29 mouse cellular contexts compared by ENCODE assay signal in the genomic region with DNA sequence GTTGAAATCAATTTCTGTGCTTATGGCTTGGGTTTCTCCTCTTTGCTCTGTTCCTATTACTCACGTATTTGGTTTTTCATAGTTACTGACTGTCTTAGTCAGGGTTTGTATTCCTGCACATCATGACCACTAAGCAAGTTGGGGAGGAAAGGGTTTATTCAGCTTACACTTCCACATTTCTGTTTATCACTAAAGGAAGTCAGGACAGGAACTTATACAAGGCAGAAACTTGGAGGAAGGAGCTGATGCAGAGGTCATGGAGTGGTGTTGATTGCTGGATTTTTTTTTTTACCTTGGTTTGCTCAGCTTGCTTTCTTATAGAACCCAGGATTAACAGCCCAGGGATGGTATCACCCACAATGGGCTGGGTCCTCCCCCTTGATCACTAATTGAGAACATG. TPM values are rescaled to one million over a fixed set of nuclear protein-coding genes. Genes with fewer than 3 reads are reported as not detected.
"Had no signal": no experiment of that assay in that cellular context is flagged by ENCODE, and none has a peak within 500 bp of the region (broad histone marks: within the 10 kb centered on the region; RNA-seq: fewer than 3 reads in every experiment).

No protein-coding gene starts in this region.

- DNase-seq: kidney, adult 11 months; kidney, adult 9 months; kidney, postnatal 14 days; layer of hippocampus, adult 9-11 months; liver, embryonic 13.5 days; lung, adult 18-20 months; lung, postnatal 10 days; lung, postnatal 36 days; retina, postnatal 1 day; right cerebral cortex, postnatal 25 days; spleen, adult 18-20 months; thymus, postnatal 4 days had no signal

- H3K27me3 ChIP-seq: limb, embryonic 13.5 days; liver, embryonic 13.5 days; lung, embryonic 15.5 days; midbrain, embryonic 12.5 days; midbrain, embryonic 15.5 days; neural tube, embryonic 12.5 days; neural tube, embryonic 15.5 days; stomach, embryonic 15.5 days had no signal

- H3K9me3 ChIP-seq: limb, embryonic 10.5 days; limb, embryonic 13.5 days; liver, embryonic 13.5 days; lung, embryonic 15.5 days; midbrain, embryonic 15.5 days; neural tube, embryonic 15.5 days; stomach, embryonic 15.5 days had no signal

- H3K4me3 ChIP-seq: layer of hippocampus, adult 2 months; limb, embryonic 10.5 days; limb, embryonic 13.5 days; liver, embryonic 13.5 days; lung, embryonic 15.5 days; midbrain, embryonic 12.5 days; midbrain, embryonic 15.5 days; neural tube, embryonic 12.5 days; neural tube, embryonic 15.5 days; stomach, embryonic 15.5 days had no signal

- H3K4me1 ChIP-seq: limb, embryonic 10.5 days; limb, embryonic 13.5 days; liver, embryonic 13.5 days; lung, embryonic 15.5 days; midbrain, embryonic 12.5 days; midbrain, embryonic 15.5 days; neural tube, embryonic 12.5 days; neural tube, embryonic 15.5 days; stomach, embryonic 15.5 days had no signal

- H3K36me3 ChIP-seq: limb, embryonic 10.5 days; limb, embryonic 13.5 days; liver, embryonic 13.5 days; lung, embryonic 15.5 days; midbrain, embryonic 12.5 days; midbrain, embryonic 15.5 days; neural tube, embryonic 12.5 days; neural tube, embryonic 15.5 days; stomach, embryonic 15.5 days had no signal

- H3K27ac ChIP-seq: layer of hippocampus, adult 2 months; limb, embryonic 10.5 days; limb, embryonic 13.5 days; liver, embryonic 13.5 days; lung, embryonic 15.5 days; midbrain, embryonic 12.5 days; midbrain, embryonic 15.5 days; neural tube, embryonic 12.5 days; neural tube, embryonic 15.5 days; stomach, embryonic 15.5 days had no signal

- H3K4me2 ChIP-seq: limb, embryonic 13.5 days; liver, embryonic 13.5 days; lung, embryonic 15.5 days; midbrain, embryonic 12.5 days; midbrain, embryonic 15.5 days; neural tube, embryonic 12.5 days; neural tube, embryonic 15.5 days; stomach, embryonic 15.5 days had no signal

- ATAC-seq: midbrain, embryonic 15.5 days had no signal

- H3K9ac ChIP-seq: limb, embryonic 13.5 days; liver, embryonic 13.5 days; lung, embryonic 15.5 days; midbrain, embryonic 12.5 days; midbrain, embryonic 15.5 days; neural tube, embryonic 12.5 days; neural tube, embryonic 15.5 days; stomach, embryonic 15.5 days had no signal

RNA-seq across cellular contexts. Expression of gene Gm49392, which starts 4.4 kb away (rescaled TPM):
- total RNA-seq: layer of hippocampus, adult 2 months; megakaryocyte, adult 5-6 weeks had no signal
- polyA plus RNA-seq: intestine, embryonic 14.5 days; midbrain, embryonic 12.5 days; midbrain, embryonic 15.5 days; neural tube, embryonic 12.5 days; neural tube, embryonic 15.5 days had no signal

RNA-seq across cellular contexts. Expression of gene Tpbpb, which starts 12.4 kb away (rescaled TPM):
- total RNA-seq: layer of hippocampus, adult 2 months; layer of hippocampus, postnatal 25 days; left cerebral cortex, adult 18-20 months; left cerebral cortex, postnatal 25 days; megakaryocyte, adult 5-6 weeks had no signal
- polyA plus RNA-seq: intestine, embryonic 14.5 days; kidney, embryonic 16.5 days; large intestine, adult 2 months; limb, embryonic 10.5 days; limb, embryonic 13.5 days; liver, embryonic 13.5 days; lung, embryonic 15.5 days; midbrain, embryonic 12.5 days; midbrain, embryonic 15.5 days; neural tube, embryonic 12.5 days; neural tube, embryonic 15.5 days; stomach, embryonic 15.5 days; thymus, postnatal 0 days had no signal

RNA-seq across cellular contexts. Expression of gene 4930486L24Rik, which starts 28.0 kb away (rescaled TPM):
- total RNA-seq: layer of hippocampus, adult 2 months; layer of hippocampus, postnatal 25 days; left cerebral cortex, adult 18-20 months; left cerebral cortex, postnatal 25 days had no signal
- polyA plus RNA-seq: large intestine, adult 2 months; limb, embryonic 10.5 days; limb, embryonic 13.5 days; liver, embryonic 13.5 days; lung, embryonic 15.5 days; neural tube, embryonic 12.5 days; neural tube, embryonic 15.5 days; stomach, embryonic 15.5 days had no signal

RNA-seq across cellular contexts. Expression of gene Gm49393, which starts 43.1 kb away (rescaled TPM):
- total RNA-seq: layer of hippocampus, adult 2 months; layer of hippocampus, postnatal 25 days; left cerebral cortex, adult 18-20 months; left cerebral cortex, postnatal 25 days; megakaryocyte, adult 5-6 weeks had no signal
- polyA plus RNA-seq: intestine, embryonic 14.5 days; kidney, embryonic 16.5 days; large intestine, adult 2 months; limb, embryonic 10.5 days; limb, embryonic 13.5 days; liver, embryonic 13.5 days; lung, embryonic 15.5 days; midbrain, embryonic 12.5 days; midbrain, embryonic 15.5 days; neural tube, embryonic 12.5 days; neural tube, embryonic 15.5 days; stomach, embryonic 15.5 days; thymus, postnatal 0 days had no signal
